Mouse (Mus musculus): ENCODE measurements around the gene Gm26602.
"Not testable (repeated sequence)": the region's sequence is repeated elsewhere in the genome, so short reads cannot be mapped to it uniquely, and the experiment has no call there.

The Gm26602 gene

GRCm38 (mm10) chr10:79884938-79885337, 25.7 kb upstream of the Gm26602 start:
- in situ Hi-C loops (cut with MboI, MseI) = loop anchor here (5.0 kb wide), 1 partner anchor 67 kb away; no protein-coding TSS in a partner anchor

- in situ Hi-C loops (cut with MboI, MseI) = loop anchor here (5.0 kb wide), 1 partner anchor 66 kb away; no protein-coding TSS in a partner anchor
These were observed 24.6 kb upstream of the Gm26602 start, which contains the start of gene Elane for GRCm38 (mm10) chr10:79886054-79886453. Elane (plus strand) TSS chr10:79886247.

- in situ Hi-C loops (cut with MboI, MseI) = loop anchor here (5.0 kb wide), 1 partner anchor 66 kb away; no protein-coding TSS in a partner anchor
These were observed 24.0 kb upstream of the Gm26602 start for GRCm38 (mm10) chr10:79886611-79887010.

- in situ Hi-C loops (cut with MboI, MseI) = loop anchor here (5.0 kb wide), 1 partner anchor 63 kb away; no protein-coding TSS in a partner anchor
These were observed 21.3 kb upstream of the Gm26602 start for GRCm38 (mm10) chr10:79889386-79889785.

GRCm38 (mm10) chr10:79890670-79891069, 20.0 kb upstream of the Gm26602 start, which contains the start of gene Cfd:
Cfd (plus strand) TSS chr10:79890853.
- in situ Hi-C loops (cut with MboI, MseI) = no loop called here

GRCm38 (mm10) chr10:79892451-79893118, 18.1 kb upstream of the Gm26602 start:
- in situ Hi-C loops (cut with MboI, MseI) = not testable (repeated sequence)

GRCm38 (mm10) chr10:79896306-79896705, 14.3 kb upstream of the Gm26602 start:
- in situ Hi-C loops (cut with MboI, MseI) = no loop called here

- in situ Hi-C loops (cut with MboI, MseI) = no loop called here
These were observed 13.8 kb upstream of the Gm26602 start for GRCm38 (mm10) chr10:79896814-79897213.

GRCm38 (mm10) chr10:79897316-79898245, 13.1 kb upstream of the Gm26602 start:
- in situ Hi-C loops (cut with MboI, MseI) = no loop called here

GRCm38 (mm10) chr10:79900951-79901410, 9.7 kb upstream of the Gm26602 start:
- in situ Hi-C loops (cut with MboI, MseI) = no loop called here

- in situ Hi-C loops (cut with MboI, MseI) = no loop called here
These were observed 3.9 kb upstream of the Gm26602 start for GRCm38 (mm10) chr10:79906712-79907111.

GRCm38 (mm10) chr10:79907415-79907814, 3.2 kb upstream of the Gm26602 start:
- in situ Hi-C loops (cut with MboI, MseI) = no loop called here

- in situ Hi-C loops (cut with MboI, MseI) = no loop called here
These were observed 2.2 kb upstream of the Gm26602 start, which contains the start of gene Med16 for GRCm38 (mm10) chr10:79908167-79909091. Med16 (minus strand) TSS chr10:79908923.

GRCm38 (mm10) chr10:79909092-79909922, 1.3 kb upstream of the Gm26602 start:
- in situ Hi-C loops (cut with MboI, MseI) = no loop called here

GRCm38 (mm10) chr10:79912412-79912811, 1.8 kb downstream of the Gm26602 start:
- in situ Hi-C loops (cut with MboI, MseI) = loop anchor here (10.0 kb wide), 1 partner anchor 1338 kb away; the partner anchor contains the start of gene Ilvbl

- in situ Hi-C loops (cut with MboI, MseI) = loop anchor here (10.0 kb wide), 1 partner anchor 1340 kb away; the partner anchor contains the start of gene Ilvbl
These were observed 3.7 kb downstream of the Gm26602 start for GRCm38 (mm10) chr10:79914131-79914947.

- in situ Hi-C loops (cut with MboI, MseI) = loop anchor here (10.0 kb wide), 1 partner anchor 1340 kb away; the partner anchor contains the start of gene Ilvbl
These were observed 4.4 kb downstream of the Gm26602 start for GRCm38 (mm10) chr10:79914948-79915596.

GRCm38 (mm10) chr10:79916081-79916480, 5.4 kb downstream of the Gm26602 start:
- in situ Hi-C loops (cut with MboI, MseI) = loop anchor here (10.0 kb wide), 1 partner anchor 1341 kb away; the partner anchor contains the start of gene Ilvbl
